Mouse (Mus musculus): ENCODE data around the gene Serp2. TPM values are rescaled to one million over a fixed set of nuclear protein-coding genes. Genes with fewer than 3 reads are reported as not detected.
A peak's percentile ranks its signal among the peaks of the same experiment; 100 is the strongest.

The Serp2 gene
- 3.2 and 3.5 TPM in 2 replicates for total RNA-seq (2012; rRNA removed)

- no peak within 1 kb of the TSS for H3K27ac ChIP-seq (ENCODE audit: insufficient read depth, low read depth, low read length, poor library complexity, severe bottlenecking)
- peak within 1 kb of the TSS; percentile 70 to 89 for H3K4me3 ChIP-seq (ENCODE audit: insufficient read depth in 1 of 2, low read depth in 1 of 2, low read length in 2 of 2, poor library complexity in 1 of 2, severe bottlenecking in 1 of 2)
- H3K4me1 ChIP-seq (ENCODE audit: control insufficient read depth in 2 of 2, insufficient read depth in 2 of 2, low read length in 2 of 2, poor library complexity in 1 of 2): peaks cover 4 to 5% of the 10 kb centered on the region in 2 experiments; a peak in 2 of 4 replicates
- H3K9me3 ChIP-seq (ENCODE audit: control insufficient read depth, insufficient read depth, low read depth, low read length): no peaks in the 10 kb centered on the region
- peak within 1 kb of the TSS; percentile 74 for H3K9ac ChIP-seq (ENCODE audit: insufficient read depth, low read depth, low read length, poor library complexity, severe bottlenecking)
- no peak for DNase-seq (ENCODE audit: low read depth, low spot score)
- H3K36me3 ChIP-seq (ENCODE audit: control insufficient read depth, insufficient read depth, low read length, poor library complexity, severe bottlenecking): no peaks in the 10 kb centered on the region
- TF ChIP-seq ZC3H11A (IDR thresholded peaks at IDR 0.05; ENCODE audit: borderline replicate concordance, low read depth, low read length) (no peak), HCFC1 (IDR thresholded peaks at IDR 0.05; ENCODE audit: borderline replicate concordance, insufficient read depth, low read length) (no peak), ZNF384 (IDR thresholded peaks at IDR 0.05; ENCODE audit: low read depth, low read length) (no peak)
- in situ Hi-C loops (cut with MboI; ENCODE audit: low sequenced_read_pairs in 2 of 2, unreplicated experiment in 2 of 2): no loop called here
Observed at GRCm38 (mm10) chr14:76556852-76557208, at the start of gene Serp2. TSS of gene Serp2 (minus strand) at chr14:76556889.

- Histone ChIP-seq H3K9me3 (ENCODE audit: control insufficient read depth, insufficient read depth, low read depth, low read length) (no peaks in the 10 kb centered on the region), H3K27ac (ENCODE audit: insufficient read depth, low read depth, low read length, poor library complexity, severe bottlenecking) (no peak overlapping the region), H3K4me1 (ENCODE audit: control insufficient read depth in 2 of 2, insufficient read depth in 2 of 2, low read length in 2 of 2, poor library complexity in 1 of 2) (no peaks in the 10 kb centered on the region), H3K9ac (ENCODE audit: insufficient read depth, low read depth, low read length, poor library complexity, severe bottlenecking) (no peak overlapping the region), H3K4me3 (ENCODE audit: insufficient read depth in 1 of 2, low read depth in 1 of 2, low read length in 2 of 2, poor library complexity in 1 of 2, severe bottlenecking in 1 of 2) (no peak overlapping the region), H3K36me3 (ENCODE audit: control insufficient read depth, insufficient read depth, low read length, poor library complexity, severe bottlenecking) (no peaks in the 10 kb centered on the region)
- TF ChIP-seq HCFC1 (IDR thresholded peaks at IDR 0.05; ENCODE audit: borderline replicate concordance, insufficient read depth, low read length) (no peak), ZNF384 (IDR thresholded peaks at IDR 0.05; ENCODE audit: low read depth, low read length) (no peak)
- DNase-seq (ENCODE audit: low read depth, low spot score): no peak
- in situ Hi-C loops (cut with MboI; ENCODE audit: low sequenced_read_pairs in 2 of 2, unreplicated experiment in 2 of 2): no loop called here
Observed at GRCm38 (mm10) chr14:76605931-76606534, 49.3 kb upstream of the Serp2 start.

- H3K27ac ChIP-seq (ENCODE audit: insufficient read depth, low read depth, low read length, poor library complexity, severe bottlenecking): no peak overlapping the region
- no peak overlapping the region for H3K4me3 ChIP-seq (ENCODE audit: insufficient read depth in 1 of 2, low read depth in 1 of 2, low read length in 2 of 2, poor library complexity in 1 of 2, severe bottlenecking in 1 of 2)
- H3K9ac ChIP-seq (ENCODE audit: insufficient read depth, low read depth, low read length, poor library complexity, severe bottlenecking): no peak overlapping the region
- no peak for DNase-seq (ENCODE audit: low read depth, low spot score)
- TF ChIP-seq ZNF384 (IDR thresholded peaks at IDR 0.05; ENCODE audit: low read depth, low read length): no peak
- no peak for TF ChIP-seq ZC3H11A (IDR thresholded peaks at IDR 0.05; ENCODE audit: borderline replicate concordance, low read depth, low read length)
- no peak for TF ChIP-seq CHD2 (IDR thresholded peaks at IDR 0.05; ENCODE audit: low read depth, low read length)
- no peak for TF ChIP-seq HCFC1 (IDR thresholded peaks at IDR 0.05; ENCODE audit: borderline replicate concordance, insufficient read depth, low read length)
- TF ChIP-seq MAFK (IDR thresholded peaks at IDR 0.05; ENCODE audit: insufficient read depth, low read depth, low read length): no peak
- in situ Hi-C loops (cut with MboI; ENCODE audit: low sequenced_read_pairs in 2 of 2, unreplicated experiment in 2 of 2): no loop called here
- peaks cover 0 to 3% of the 10 kb centered on the region in 2 experiments; a peak in 3 of 4 replicates for H3K4me1 ChIP-seq (ENCODE audit: control insufficient read depth in 2 of 2, insufficient read depth in 2 of 2, low read length in 2 of 2, poor library complexity in 1 of 2)
- H3K9me3 ChIP-seq (ENCODE audit: control insufficient read depth, insufficient read depth, low read depth, low read length): no peaks in the 10 kb centered on the region
- H3K36me3 ChIP-seq (ENCODE audit: control insufficient read depth, insufficient read depth, low read length, poor library complexity, severe bottlenecking): no peaks in the 10 kb centered on the region
Observed at GRCm38 (mm10) chr14:76604012-76604411, 47.3 kb upstream of the Serp2 start.

GRCm38 (mm10) chr14:76601654-76602053, 45.0 kb upstream of the Serp2 start:
- H3K36me3 ChIP-seq (ENCODE audit: control insufficient read depth, insufficient read depth, low read length, poor library complexity, severe bottlenecking): no peaks in the 10 kb centered on the region
- no peak overlapping the region for H3K9ac ChIP-seq (ENCODE audit: insufficient read depth, low read depth, low read length, poor library complexity, severe bottlenecking)
- no peaks in the 10 kb centered on the region for H3K9me3 ChIP-seq (ENCODE audit: control insufficient read depth, insufficient read depth, low read depth, low read length)
- in situ Hi-C loops (cut with MboI; ENCODE audit: low sequenced_read_pairs in 2 of 2, unreplicated experiment in 2 of 2): no loop called here
- DNase-seq (ENCODE audit: low read depth, low spot score): no peak
- no peak overlapping the region for H3K27ac ChIP-seq (ENCODE audit: insufficient read depth, low read depth, low read length, poor library complexity, severe bottlenecking)
- H3K4me3 ChIP-seq (ENCODE audit: insufficient read depth in 1 of 2, low read depth in 1 of 2, low read length in 2 of 2, poor library complexity in 1 of 2, severe bottlenecking in 1 of 2): no peak overlapping the region
- no peak for TF ChIP-seq CHD2 (IDR thresholded peaks at IDR 0.05; ENCODE audit: low read depth, low read length)
- TF ChIP-seq ZC3H11A (IDR thresholded peaks at IDR 0.05; ENCODE audit: borderline replicate concordance, low read depth, low read length): no peak
- TF ChIP-seq MAFK (IDR thresholded peaks at IDR 0.05; ENCODE audit: insufficient read depth, low read depth, low read length): no peak
- no peak for TF ChIP-seq ZNF384 (IDR thresholded peaks at IDR 0.05; ENCODE audit: low read depth, low read length)
- no peak for TF ChIP-seq HCFC1 (IDR thresholded peaks at IDR 0.05; ENCODE audit: borderline replicate concordance, insufficient read depth, low read length)
- H3K4me1 ChIP-seq (ENCODE audit: control insufficient read depth in 2 of 2, insufficient read depth in 2 of 2, low read length in 2 of 2, poor library complexity in 1 of 2): peaks cover 0 to 12% of the 10 kb centered on the region in 2 experiments; a peak in 3 of 4 replicates

GRCm38 (mm10) chr14:76600391-76600790, 43.7 kb upstream of the Serp2 start:
- Histone ChIP-seq H3K27ac (ENCODE audit: insufficient read depth, low read depth, low read length, poor library complexity, severe bottlenecking) (no peak overlapping the region), H3K4me3 (ENCODE audit: insufficient read depth in 1 of 2, low read depth in 1 of 2, low read length in 2 of 2, poor library complexity in 1 of 2, severe bottlenecking in 1 of 2) (no peak overlapping the region), H3K36me3 (ENCODE audit: control insufficient read depth, insufficient read depth, low read length, poor library complexity, severe bottlenecking) (no peaks in the 10 kb centered on the region), H3K9ac (ENCODE audit: insufficient read depth, low read depth, low read length, poor library complexity, severe bottlenecking) (no peak overlapping the region), H3K9me3 (ENCODE audit: control insufficient read depth, insufficient read depth, low read depth, low read length) (no peaks in the 10 kb centered on the region), H3K4me1 (ENCODE audit: control insufficient read depth in 2 of 2, insufficient read depth in 2 of 2, low read length in 2 of 2, poor library complexity in 1 of 2) (peaks cover 0 to 13% of the 10 kb centered on the region in 2 experiments; a peak in 3 of 4 replicates)
- in situ Hi-C loops (cut with MboI; ENCODE audit: low sequenced_read_pairs in 2 of 2, unreplicated experiment in 2 of 2): no loop called here
- no peak for DNase-seq (ENCODE audit: low read depth, low spot score)
- no peak for TF ChIP-seq MAFK (IDR thresholded peaks at IDR 0.05; ENCODE audit: insufficient read depth, low read depth, low read length)
- TF ChIP-seq ZNF384 (IDR thresholded peaks at IDR 0.05; ENCODE audit: low read depth, low read length): no peak
- no peak for TF ChIP-seq CHD2 (IDR thresholded peaks at IDR 0.05; ENCODE audit: low read depth, low read length)
- TF ChIP-seq ZC3H11A (IDR thresholded peaks at IDR 0.05; ENCODE audit: borderline replicate concordance, low read depth, low read length): no peak
- no peak for TF ChIP-seq HCFC1 (IDR thresholded peaks at IDR 0.05; ENCODE audit: borderline replicate concordance, insufficient read depth, low read length)

Data from ES-E14 (cell line).